Mouse (Mus musculus) lung, adult 2 months (tissue): ENCODE results near the gene Cenpt.

Source experiments
- CTCF ChIP-seq: fragments of 200-500 bp; IDR thresholded peaks from 2 replicates; pipeline ENCODE4 v1.5.1; 2011; ENCODE audit warnings: mild to moderate bottlenecking, low read length, control low read depth; ENCODE audit not compliant: insufficient read depth
- POLR2A ChIP-seq: fragments of 200-500 bp; IDR thresholded peaks from 2 replicates; pipeline ENCODE4 v1.6.1; 2011; ENCODE audit warnings: low read depth, mild to moderate bottlenecking, control low read depth, low read length, borderline replicate concordance; ENCODE audit errors: extremely low read depth

DNA sequence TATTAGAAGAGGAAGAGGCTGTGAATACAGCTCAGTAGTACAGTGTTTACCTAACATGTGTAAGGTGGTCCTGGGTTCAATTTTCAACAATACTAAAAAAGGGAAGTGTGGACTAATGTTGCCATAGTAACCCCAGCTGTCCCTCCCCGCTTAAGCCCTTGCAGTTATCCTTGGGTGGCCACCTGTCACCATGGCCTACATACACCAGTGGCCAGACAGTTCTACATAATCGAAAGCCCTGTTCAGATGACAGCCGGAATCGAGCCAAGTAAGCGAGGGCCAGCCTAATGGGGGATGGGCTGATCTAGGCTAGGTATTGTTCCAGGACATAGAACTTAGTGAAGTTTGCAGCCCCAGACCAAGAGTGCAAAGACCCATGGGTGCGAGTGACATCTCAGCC lies 16.1 kb downstream of the Cenpt start:
- TF ChIP-seq CTCF (no peak), POLR2A (no peak)
